In the genomic region with DNA sequence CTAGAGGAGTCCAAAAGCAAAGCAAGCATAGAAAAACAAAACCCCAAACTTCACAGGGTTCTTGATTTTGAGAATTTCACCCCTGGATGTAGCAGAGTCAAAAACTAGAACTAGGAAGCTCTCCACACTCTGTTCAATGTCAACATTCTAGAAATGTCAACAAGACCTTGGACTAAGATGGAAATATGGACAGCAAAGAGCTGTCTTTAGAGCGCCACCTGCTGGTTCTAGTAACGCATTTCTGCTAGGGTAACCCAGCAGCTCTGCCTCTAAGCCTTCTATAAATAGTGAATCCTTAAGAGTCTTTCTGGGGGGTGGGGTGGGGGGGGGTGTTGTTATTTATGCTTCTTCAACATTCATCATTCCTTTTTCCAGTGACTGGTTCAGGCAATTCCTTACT, we compare ENCODE assay signal across 10 mouse cellular contexts. TPM values are rescaled to one million over a fixed set of nuclear protein-coding genes. Genes with fewer than 3 reads are reported as not detected.
A peak's percentile ranks its signal among the peaks of the same experiment; 100 is the strongest.
DNase-seq lines count a peak whose midpoint lies in the region; ATAC-seq and TF ChIP-seq lines count a peak whose summit lies in the region.
"Had no signal": no experiment of that assay in that cellular context is flagged by ENCODE, and none has a peak within 500 bp of the region (broad histone marks: within the 10 kb centered on the region; RNA-seq: fewer than 3 reads in every experiment).

No protein-coding gene starts in this region.

- ATAC-seq in neural tube, embryonic 15.5 days (ENCODE audit: low FRiP score) = no peak
- no peak for ATAC-seq in hindbrain, postnatal 0 days
- ATAC-seq in liver, embryonic 16.5 days (ENCODE audit: low read depth) = peak; percentile 55; the same call in 1 of the 2 replicates

- H3K4me2 ChIP-seq in neural tube, embryonic 15.5 days = no peak overlapping the region
- H3K4me2 ChIP-seq in hindbrain, postnatal 0 days (ENCODE audit: low read depth, low read length) = no peak overlapping the region
- H3K4me2 ChIP-seq in liver, embryonic 16.5 days (ENCODE audit: low read depth, low read length) = no peak overlapping the region

- H3K9ac ChIP-seq in neural tube, embryonic 15.5 days (replicated peaks) = no peak overlapping the region
- H3K9ac ChIP-seq in hindbrain, postnatal 0 days (replicated peaks; ENCODE audit: low read length) = no peak overlapping the region
- H3K9ac ChIP-seq in liver, embryonic 16.5 days (ENCODE audit: low read depth, low read length) = no peak overlapping the region

- 0% methylated on average over 2 of the region's 2 CpGs for WGBS in neural tube, embryonic 15.5 days
- 0% methylated on average over 2 of the region's 2 CpGs for WGBS in hindbrain, postnatal 0 days
- WGBS in liver, embryonic 16.5 days (ENCODE audit: insufficient replicate concordance) = 0% methylated on average over 2 of the region's 2 CpGs

- H3K4me3 ChIP-seq in neural tube, embryonic 15.5 days (replicated peaks) = no peak overlapping the region
- no peak overlapping the region for H3K4me3 ChIP-seq in hindbrain, postnatal 0 days (ENCODE audit: low read length)
- H3K4me3 ChIP-seq in liver, embryonic 16.5 days (ENCODE audit: low read depth, low read length) = no peak overlapping the region

- H3K9me3 ChIP-seq in neural tube, embryonic 15.5 days (replicated peaks) = no peaks in the 10 kb centered on the region
- H3K9me3 ChIP-seq in hindbrain, postnatal 0 days (ENCODE audit: low read length) = no peaks in the 10 kb centered on the region
- H3K9me3 ChIP-seq in liver, embryonic 16.5 days (replicated peaks; ENCODE audit: control insufficient read depth, low read length) = no peaks in the 10 kb centered on the region

- H3K27ac ChIP-seq in neural tube, embryonic 15.5 days (replicated peaks) = no peak overlapping the region
- H3K27ac ChIP-seq in hindbrain, postnatal 0 days = no peak overlapping the region
- H3K27ac ChIP-seq in liver, embryonic 16.5 days (ENCODE audit: low read length) = no peak overlapping the region

- DNase-seq in adrenal gland, adult (ENCODE audit: inconsistent age in 2 of 2, low spot score in 1 of 2) = peak; percentile 70 to 86
- DNase-seq in adrenal gland, adult 8-10 months = no peak
- DNase-seq in neural tube, embryonic 10.5 days (ENCODE audit: extremely low spot score, low spot score) = peak; percentile 58
- DNase-seq in cerebellum, postnatal 14 days = peak; percentile 74 to 82
- DNase-seq in hindbrain, postnatal 0 days (ENCODE audit: low spot score) = peak; percentile 86
- peak; percentile 61 for DNase-seq in right cerebral cortex, postnatal 4 days

- H3K27me3 ChIP-seq in neural tube, embryonic 15.5 days (replicated peaks) = no peaks in the 10 kb centered on the region
- H3K27me3 ChIP-seq in hindbrain, postnatal 0 days (ENCODE audit: insufficient read depth, low read length) = no peaks in the 10 kb centered on the region
- H3K27me3 ChIP-seq in liver, embryonic 16.5 days (ENCODE audit: control insufficient read depth, insufficient read depth, low read depth, low read length) = no peaks in the 10 kb centered on the region

- no peaks in the 10 kb centered on the region for H3K36me3 ChIP-seq in neural tube, embryonic 15.5 days
- H3K36me3 ChIP-seq in hindbrain, postnatal 0 days (ENCODE audit: insufficient read depth, low read length) = no peaks in the 10 kb centered on the region
- H3K36me3 ChIP-seq in liver, embryonic 16.5 days (ENCODE audit: control insufficient read depth, insufficient read depth) = no peaks in the 10 kb centered on the region

- no peaks in the 10 kb centered on the region for H3K4me1 ChIP-seq in neural tube, embryonic 15.5 days
- no peaks in the 10 kb centered on the region for H3K4me1 ChIP-seq in hindbrain, postnatal 0 days (ENCODE audit: insufficient read depth, low read length)
- H3K4me1 ChIP-seq in liver, embryonic 16.5 days (ENCODE audit: control insufficient read depth, low read depth, low read length) = peaks cover 4% of the 10 kb centered on the region; the same call in 1 of the 2 replicates

- TF ChIP-seq CTCF in hindbrain, postnatal 0 days (IDR thresholded peaks at IDR 0.05; ENCODE audit: low read depth) = peak; percentile 79

RNA-seq across cellular contexts. Expression of a gene that starts 3.2 kb away (rescaled TPM):
- 10 to 100 TPM; 59.5 to 79.4 (median 68.0) TPM for total RNA-seq in adrenal gland, adult 8-10 months (2022)
- polyA plus RNA-seq in neural tube, embryonic 15.5 days (2015; fragmentation: Nextera tagmentation; extraction: Ambion mirVana) = 111 and 115 TPM in 2 replicates
- total RNA-seq in hindbrain, postnatal 0 days (2014; rRNA removed) = 90.6 and 96.2 TPM in 2 replicates
- polyA plus RNA-seq in hindbrain, postnatal 0 days (2015; fragmentation: Nextera tagmentation; extraction: Ambion mirVana) = 101 and 105 TPM in 2 replicates
- polyA plus RNA-seq in liver, embryonic 16.5 days (2015; fragmentation: Nextera tagmentation; extraction: Ambion mirVana) = 36.9 and 38.6 TPM in 2 replicates

RNA-seq across cellular contexts. Expression of a gene that starts 13.5 kb away (rescaled TPM):
- total RNA-seq in adrenal gland, adult 8-10 months (2022) = under 1 TPM in 3 of 4 experiments, not detected in 1; 0.08 to 0.21 (median 0.09) TPM
- not detected in 2 replicates for polyA plus RNA-seq in neural tube, embryonic 15.5 days (2015; fragmentation: Nextera tagmentation; extraction: Ambion mirVana)
- total RNA-seq in hindbrain, postnatal 0 days (2014; rRNA removed) = 0.16 TPM in 1 of 2 replicates, not detected in the other
- polyA plus RNA-seq in hindbrain, postnatal 0 days (2015; fragmentation: Nextera tagmentation; extraction: Ambion mirVana) = not detected in 2 replicates
- polyA plus RNA-seq in liver, embryonic 16.5 days (2015; fragmentation: Nextera tagmentation; extraction: Ambion mirVana) = 0.04 and 0.14 TPM in 2 replicates
- polyA plus RNA-seq: C2C12; heart, embryonic 14.5 days had no signal

RNA-seq across cellular contexts. Expression of a gene that starts 26.5 kb away (rescaled TPM):
- 1,000 to 10,000 TPM; 1,214 to 1,402 (median 1,307) TPM for total RNA-seq in adrenal gland, adult 8-10 months (2022)
- polyA plus RNA-seq in neural tube, embryonic 15.5 days (2015; fragmentation: Nextera tagmentation; extraction: Ambion mirVana) = 597 and 626 TPM in 2 replicates
- 1,103 and 1,196 TPM in 2 replicates for total RNA-seq in hindbrain, postnatal 0 days (2014; rRNA removed)
- 608 and 621 TPM in 2 replicates for polyA plus RNA-seq in hindbrain, postnatal 0 days (2015; fragmentation: Nextera tagmentation; extraction: Ambion mirVana)
- 457 and 528 TPM in 2 replicates for polyA plus RNA-seq in liver, embryonic 16.5 days (2015; fragmentation: Nextera tagmentation; extraction: Ambion mirVana)

RNA-seq across cellular contexts. Expression of a gene that starts 52.0 kb away (rescaled TPM):
- total RNA-seq in adrenal gland, adult 8-10 months (2022) = 1 to 10 TPM in 1 of 4 experiments, under 1 TPM in 2, not detected in 1; 0.35 to 1.7 (median 0.78) TPM
- 0.64 and 1.3 TPM in 2 replicates for polyA plus RNA-seq in neural tube, embryonic 15.5 days (2015; fragmentation: Nextera tagmentation; extraction: Ambion mirVana)
- 1.3 TPM in 1 of 2 replicates, not detected in the other for total RNA-seq in hindbrain, postnatal 0 days (2014; rRNA removed)
- polyA plus RNA-seq in hindbrain, postnatal 0 days (2015; fragmentation: Nextera tagmentation; extraction: Ambion mirVana) = 0.58 and 0.88 TPM in 2 replicates
- polyA plus RNA-seq in liver, embryonic 16.5 days (2015; fragmentation: Nextera tagmentation; extraction: Ambion mirVana) = not detected in 2 replicates
- polyA plus RNA-seq: C2C12; heart, embryonic 14.5 days had no signal
